Mouse (Mus musculus): ENCODE results near the gene Prr3.

DNA sequence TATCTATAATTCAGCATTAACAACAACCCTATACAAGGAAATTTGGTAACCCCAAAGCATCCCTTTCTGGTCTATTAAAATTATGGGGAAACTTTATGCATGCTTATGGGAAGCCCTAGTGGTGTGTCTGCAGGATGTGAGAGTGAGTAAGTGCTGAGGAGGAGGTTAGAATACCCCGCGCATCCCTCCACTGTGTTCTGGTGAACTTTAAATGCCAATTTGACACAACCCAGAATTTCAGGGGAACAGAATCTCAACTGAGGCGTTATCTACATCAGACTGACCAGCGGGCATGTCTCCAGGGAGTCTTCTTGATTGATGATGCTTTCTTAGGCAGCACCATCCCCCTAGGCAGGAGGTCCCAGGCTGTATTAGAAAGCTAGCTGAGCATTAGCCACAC lies 45.9 kb upstream of the Prr3 start:
- TF ChIP-seq CTCF (IDR thresholded peaks at IDR 0.05; ENCODE audit: low read depth) (no peak), EP300 (IDR thresholded peaks at IDR 0.05; ENCODE audit: low read depth) (no peak)
